7 mouse cellular contexts compared by ENCODE assay signal in the genomic region with DNA sequence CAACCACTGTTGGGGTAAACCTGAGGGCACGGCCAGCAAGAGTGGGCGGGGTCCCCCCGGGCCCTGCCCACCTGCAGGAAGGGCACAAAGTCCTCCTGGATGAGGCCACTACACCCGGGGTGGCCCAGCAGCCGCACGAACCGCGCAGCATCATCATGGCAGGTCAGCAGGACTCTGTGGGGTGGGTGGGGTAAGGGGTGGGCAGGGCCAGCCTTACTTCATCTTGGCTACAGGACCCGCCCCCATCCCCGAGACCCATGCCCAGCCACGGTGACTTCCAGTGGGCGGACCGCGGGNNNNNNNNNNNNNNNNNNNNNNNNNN. TPM values are rescaled to one million over a fixed set of nuclear protein-coding genes. Genes with fewer than 3 reads are reported as not detected.
DNase-seq lines count a peak whose midpoint lies in the region; ATAC-seq and TF ChIP-seq lines count a peak whose summit lies in the region.

No protein-coding gene starts in this region.

- no peak overlapping the region for H3K27ac ChIP-seq in forebrain, embryonic 13.5 days
- 0 out of 2 replicates have a peak overlapping the region, but pooled peaks have one; percentile 34 for H3K27ac ChIP-seq in liver, postnatal 0 days (ENCODE audit: low read depth)

- no peaks in the 10 kb centered on the region for H3K27me3 ChIP-seq in forebrain, embryonic 13.5 days
- H3K27me3 ChIP-seq in liver, postnatal 0 days (ENCODE audit: insufficient read depth, low read length) = no peaks in the 10 kb centered on the region

- WGBS in forebrain, embryonic 13.5 days = 76% methylated on average over 14 of the region's 14 CpGs
- WGBS in liver, postnatal 0 days (ENCODE audit: insufficient replicate concordance) = 66% methylated on average over 9 of the region's 14 CpGs

- no peak overlapping the region for H3K4me3 ChIP-seq in forebrain, embryonic 13.5 days
- no peak overlapping the region for H3K4me3 ChIP-seq in liver, postnatal 0 days (ENCODE audit: low read depth, low read length)

- ATAC-seq in forebrain, embryonic 13.5 days = peak; percentile 81; the same call in 1 of the 2 replicates
- no peak for ATAC-seq in liver, postnatal 0 days

- no peaks in the 10 kb centered on the region for H3K4me1 ChIP-seq in forebrain, embryonic 13.5 days
- H3K4me1 ChIP-seq in liver, postnatal 0 days (ENCODE audit: insufficient read depth) = no peaks in the 10 kb centered on the region

- no peak for TF ChIP-seq EP300 in liver, postnatal 0 days (IDR thresholded peaks at IDR 0.05; ENCODE audit: low read depth)

- no peak overlapping the region for H3K9ac ChIP-seq in forebrain, embryonic 13.5 days
- no peak overlapping the region for H3K9ac ChIP-seq in liver, postnatal 0 days (replicated peaks)

- H3K9me3 ChIP-seq in forebrain, embryonic 13.5 days (replicated peaks) = peaks cover 34% of the 10 kb centered on the region
- peaks cover 29% of the 10 kb centered on the region for H3K9me3 ChIP-seq in liver, postnatal 0 days (ENCODE audit: low read length)

- peaks cover 38% of the 10 kb centered on the region for H3K36me3 ChIP-seq in forebrain, embryonic 13.5 days (ENCODE audit: poor library complexity, severe bottlenecking)
- H3K36me3 ChIP-seq in liver, postnatal 0 days (replicated peaks; ENCODE audit: insufficient read depth, low read length) = peaks cover 30% of the 10 kb centered on the region

- no peak for TF ChIP-seq CTCF in liver, postnatal 0 days (IDR thresholded peaks at IDR 0.05; ENCODE audit: low read depth)

- no peak overlapping the region for H3K4me2 ChIP-seq in forebrain, embryonic 13.5 days
- H3K4me2 ChIP-seq in liver, postnatal 0 days (ENCODE audit: low read depth, low read length) = peak overlapping the region; percentile 29; the same call in 1 of the 2 replicates

- peak; percentile 3 for DNase-seq in kidney, adult 18-20 months
- DNase-seq in kidney, postnatal 25 days = no peak
- peak; percentile 64 for DNase-seq in MN1 (ENCODE audit: low spot score)
- no peak for DNase-seq in liver, postnatal 0 days
- DNase-seq in ovary, adult 18-20 months (ENCODE audit: low spot score) = no peak
- no peak for DNase-seq in left cerebral cortex, adult 9 months (ENCODE audit: low spot score in 2 of 2)

RNA-seq across cellular contexts. Expression of a gene that starts 36.0 kb away (rescaled TPM):
- polyA plus RNA-seq in forebrain, embryonic 13.5 days (2015; fragmentation: Nextera tagmentation; extraction: Ambion mirVana) = 132 and 136 TPM in 2 replicates
- 38.7 and 40.7 TPM in 2 replicates for polyA plus RNA-seq in liver, postnatal 0 days (2015; fragmentation: Nextera tagmentation; extraction: Ambion mirVana)

RNA-seq across cellular contexts. Expression of a gene that starts 52.9 kb away (rescaled TPM):
- not detected in 2 replicates for polyA plus RNA-seq in forebrain, embryonic 13.5 days (2015; fragmentation: Nextera tagmentation; extraction: Ambion mirVana)
- polyA plus RNA-seq in liver, postnatal 0 days (2015; fragmentation: Nextera tagmentation; extraction: Ambion mirVana) = not detected in 2 replicates

Comparison
In these comparisons a context has a peak if more than half of its experiments do, and no peak if none do; other contexts are left out.
1. DNase-seq: peak in kidney, adult 18-20 months (single experiment) and MN1 (single experiment); none in kidney, postnatal 25 days (0 of 2), liver, postnatal 0 days (single experiment), ovary, adult 18-20 months (single experiment) and left cerebral cortex, adult 9 months (0 of 2).